Mouse (Mus musculus): ENCODE results near the gene Stoml2.

The Stoml2 gene

GRCm38 (mm10) chr4:43037860-43038566 is 6.5 kb upstream of the Stoml2 start:
- DNase-seq (ENCODE audit: low read depth) = no peak

GRCm38 (mm10) chr4:43036356-43036755 is 4.8 kb upstream of the Stoml2 start:
- no peak for DNase-seq (ENCODE audit: low read depth)

GRCm38 (mm10) chr4:43035851-43036250 is 4.3 kb upstream of the Stoml2 start:
- no peak for DNase-seq (ENCODE audit: low read depth)

DNA sequence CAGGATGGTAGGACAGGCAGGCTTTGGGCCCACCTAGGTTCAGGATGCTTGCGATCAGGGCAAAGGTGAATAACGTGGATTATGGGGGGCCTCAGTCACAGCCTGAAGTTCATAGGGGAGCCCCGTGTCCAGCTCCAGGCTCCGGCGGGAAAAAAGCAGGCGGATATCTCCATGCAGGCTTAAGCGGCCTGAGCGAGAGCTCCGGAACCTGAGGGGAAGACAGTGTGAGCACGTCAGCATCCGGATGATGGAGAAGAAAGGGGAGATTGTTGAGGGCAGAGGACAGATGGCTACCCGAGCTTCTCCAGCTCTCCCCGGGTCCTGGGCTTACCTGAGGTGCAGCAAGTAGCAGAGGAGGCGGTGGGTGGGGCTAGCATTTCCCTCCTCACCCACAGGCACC is 2.0 kb upstream of the Stoml2 start:
- DNase-seq (ENCODE audit: low read depth) = no peak

DNA sequence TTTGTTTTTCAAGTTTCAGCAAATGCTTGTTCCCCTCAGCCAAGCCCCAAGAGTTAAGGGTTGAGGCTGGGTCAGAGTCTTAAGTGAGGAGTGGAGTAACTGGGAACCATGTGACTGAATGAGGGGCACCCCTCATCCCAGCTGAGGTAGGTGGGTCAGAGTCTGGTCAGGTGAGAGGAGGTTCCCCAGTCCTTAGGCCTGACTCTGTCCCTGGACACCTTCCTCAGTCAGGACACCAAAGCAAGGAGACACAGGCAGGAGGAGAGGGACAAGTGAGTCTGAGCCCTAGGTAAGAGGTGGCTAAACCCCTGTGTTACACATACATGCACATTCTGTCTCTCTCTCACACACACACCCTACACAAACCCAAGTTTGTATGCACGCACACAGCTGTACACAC is 991 bp upstream of the Stoml2 start:
- DNase-seq (ENCODE audit: low read depth) = no peak

DNA sequence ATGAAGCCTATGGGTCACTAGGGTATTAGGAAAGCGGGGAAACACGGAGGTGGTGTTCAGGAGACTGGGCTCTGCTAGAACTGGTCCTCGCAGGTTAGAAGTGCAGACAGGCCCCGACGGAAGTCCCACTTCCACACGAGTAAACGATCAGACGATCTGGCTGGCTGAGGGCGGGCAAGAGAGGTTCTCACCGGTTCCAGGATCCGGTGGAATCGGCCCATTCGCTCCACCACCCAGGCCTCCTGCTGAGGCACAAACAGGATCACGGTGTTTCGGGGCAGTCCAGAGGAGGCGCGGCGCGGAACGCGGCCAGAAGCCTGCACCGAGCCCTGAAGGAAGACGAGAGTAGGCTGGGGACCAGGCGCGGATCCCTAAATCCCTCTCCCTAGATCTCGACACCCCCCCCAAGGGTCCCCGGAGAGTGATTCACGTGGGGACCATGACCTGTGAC is 705 bp downstream of the Stoml2 start:
- DNase-seq (ENCODE audit: low read depth) = peak; percentile 53

DNA sequence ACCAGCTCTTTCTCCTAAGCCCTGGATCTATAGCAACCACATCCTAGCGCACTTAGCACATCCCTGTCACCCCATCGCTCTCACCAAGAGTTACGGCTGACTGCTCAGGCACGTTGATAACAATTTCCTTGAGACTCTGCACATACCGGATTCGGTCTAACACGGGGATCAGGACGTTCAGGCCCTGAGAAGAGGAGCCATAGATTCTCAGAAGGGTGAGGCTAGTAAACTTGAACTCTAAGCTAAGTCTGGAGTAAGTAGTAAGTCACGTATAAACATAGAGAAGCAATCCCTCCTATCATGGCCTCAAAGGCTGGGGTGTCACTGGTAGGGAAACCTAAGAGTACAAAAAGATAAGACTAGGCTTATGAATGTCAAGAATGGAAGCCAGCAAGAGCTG is 1.2 kb downstream of the Stoml2 start:
- no peak for DNase-seq (ENCODE audit: low read depth)

GRCm38 (mm10) chr4:43029749-43030148 is 1.8 kb downstream of the Stoml2 start:
- no peak for DNase-seq (ENCODE audit: low read depth)

DNA sequence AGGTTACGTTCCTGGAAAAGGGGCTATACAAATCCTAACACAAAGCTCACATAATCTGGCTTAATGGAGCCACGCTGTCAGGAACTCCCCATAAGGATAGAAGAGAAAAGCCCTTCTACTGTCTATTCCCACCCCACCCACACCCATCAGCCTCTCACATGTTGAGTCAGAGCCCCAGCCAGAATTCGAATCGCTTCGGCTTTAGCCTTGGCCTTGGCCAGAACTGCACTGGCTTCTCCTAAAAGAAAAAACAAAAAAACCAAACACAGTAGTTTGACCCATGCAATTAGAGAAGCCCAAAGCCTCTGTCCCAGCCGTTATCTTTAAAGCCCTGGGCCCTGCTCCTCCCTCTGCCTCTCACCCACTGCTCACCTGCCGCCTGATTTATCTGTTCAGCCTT is 2.4 kb downstream of the Stoml2 start:
- no peak for DNase-seq (ENCODE audit: low read depth)

DNA sequence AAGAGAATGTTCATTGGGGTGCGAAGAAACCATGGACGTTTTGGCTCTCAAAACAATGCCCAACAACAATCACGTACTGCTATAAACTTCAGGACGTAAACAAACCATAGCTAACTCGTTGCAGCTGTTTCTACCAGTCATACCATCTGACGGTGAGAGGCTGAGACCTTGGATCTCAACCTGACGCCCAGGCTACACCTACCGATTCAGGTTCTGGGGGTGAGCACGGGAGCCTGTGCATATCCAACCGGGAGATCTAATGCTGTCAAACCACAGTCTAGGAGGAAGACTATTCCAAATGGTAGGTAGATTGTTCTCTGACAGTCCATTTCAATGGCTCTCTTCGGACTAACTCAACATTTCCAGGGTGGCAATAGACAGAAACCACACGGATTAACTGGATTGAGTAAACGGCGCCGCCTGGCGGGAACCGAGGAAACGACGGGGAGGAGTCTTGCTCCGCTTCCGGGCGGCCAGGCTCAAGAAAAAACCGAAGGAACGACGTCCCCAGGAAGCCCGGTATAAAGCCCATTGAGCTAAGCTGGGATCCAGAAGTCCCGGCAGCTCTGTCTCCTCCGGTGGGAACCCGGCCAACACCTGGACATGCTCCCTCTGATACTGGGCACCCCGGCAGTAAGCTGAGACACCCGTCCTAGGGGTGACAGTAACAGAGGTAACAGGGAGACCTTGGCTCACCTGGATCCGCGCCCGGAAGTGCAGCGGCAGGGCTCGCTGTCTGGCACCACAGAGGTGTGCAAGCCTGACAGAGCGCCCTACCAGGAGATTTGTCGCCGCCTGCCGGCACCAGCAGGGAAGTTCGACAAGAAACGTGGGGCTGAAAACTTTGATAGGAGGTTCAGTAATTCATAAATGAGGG is 6.2 kb downstream of the Stoml2 start, which contains the start of gene Pigo:
Pigo (minus strand) TSS at position 736 of the 877 bp plus-strand sequence.
- DNase-seq (ENCODE audit: low read depth) = peak; percentile 96

DNA sequence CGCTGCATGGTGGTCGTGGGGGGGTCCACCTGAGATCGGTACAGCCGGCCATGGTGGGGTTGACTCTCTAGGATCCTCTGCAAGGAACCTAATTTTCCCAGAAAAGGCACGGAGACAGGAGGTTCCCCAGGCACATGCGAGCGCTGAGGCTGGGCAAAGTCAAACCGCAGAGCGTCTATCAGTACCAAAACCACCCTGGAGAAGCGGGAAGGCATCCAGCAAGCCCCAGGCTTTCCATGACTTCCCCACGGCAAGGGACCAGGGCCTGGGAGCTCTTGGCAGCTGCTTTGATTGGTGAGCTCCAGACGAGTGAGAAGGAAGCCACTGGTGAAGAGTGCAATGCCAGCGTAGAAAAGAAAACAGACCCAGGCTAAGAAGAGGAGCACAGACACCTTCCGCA is 6.8 kb downstream of the Stoml2 start:
- DNase-seq (ENCODE audit: low read depth) = no peak

GRCm38 (mm10) chr4:43021341-43021740 is 10.2 kb downstream of the Stoml2 start:
- DNase-seq (ENCODE audit: low read depth) = no peak

DNA sequence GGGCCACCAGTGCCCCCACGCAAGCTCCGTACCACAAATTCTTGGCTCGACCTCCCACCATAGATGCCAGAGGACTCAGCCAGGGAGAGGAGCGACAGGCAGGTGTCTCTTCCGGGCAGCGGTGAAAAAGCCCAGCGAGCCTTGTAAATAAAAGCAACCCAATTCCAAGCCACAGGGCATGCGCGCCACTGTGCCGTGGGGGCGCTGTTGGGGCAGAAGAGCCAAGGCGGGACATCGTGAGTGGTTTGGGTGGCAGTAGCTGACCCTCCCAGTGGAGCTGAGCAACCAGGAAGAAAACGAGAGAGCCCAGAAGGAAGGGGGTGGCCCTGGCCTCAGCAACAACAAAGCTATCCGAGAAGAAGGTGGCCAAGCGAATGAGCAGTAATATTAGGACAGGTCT is 10.6 kb downstream of the Stoml2 start:
- DNase-seq (ENCODE audit: low read depth) = no peak

DNA sequence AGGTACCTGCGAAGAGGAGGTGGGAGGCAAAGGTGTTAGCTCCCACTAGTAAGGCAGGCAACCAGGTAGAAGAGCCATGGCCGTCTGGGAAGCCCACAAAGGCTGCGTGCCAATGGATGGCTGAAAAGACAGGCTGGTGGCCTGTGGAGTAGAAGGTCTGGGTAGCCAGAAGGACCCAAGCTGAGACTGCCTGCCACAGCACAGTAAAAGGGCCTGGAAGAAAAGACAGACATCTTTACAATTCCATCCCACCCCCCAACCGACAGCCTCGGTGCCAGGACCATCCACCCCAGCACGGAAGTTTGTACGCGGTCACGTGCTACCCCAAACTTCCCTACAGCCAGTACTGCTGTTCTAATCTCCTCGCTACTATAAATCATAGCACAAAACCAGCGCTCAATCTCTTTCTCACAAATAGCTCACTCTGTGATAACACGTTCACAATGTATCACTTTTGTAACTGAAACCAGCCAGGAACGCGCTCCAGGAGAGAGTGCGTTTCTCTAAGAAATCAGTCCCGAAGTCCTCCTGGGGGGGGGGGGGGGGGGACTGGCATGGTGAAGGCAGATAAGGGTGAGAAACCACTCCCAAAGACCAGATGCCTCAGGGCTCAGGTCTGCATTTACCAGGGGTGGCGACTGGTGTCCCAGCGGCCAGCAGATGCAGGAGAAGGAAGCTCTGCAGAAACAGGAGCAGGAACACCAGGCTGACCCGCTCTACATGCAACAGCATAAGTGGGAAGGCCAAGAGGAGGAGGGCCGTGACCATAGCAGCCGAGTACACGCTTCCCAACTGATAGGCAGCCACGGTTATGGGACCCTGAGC is 11.7 kb downstream of the Stoml2 start:
- DNase-seq (ENCODE audit: low read depth) = no peak

DNA sequence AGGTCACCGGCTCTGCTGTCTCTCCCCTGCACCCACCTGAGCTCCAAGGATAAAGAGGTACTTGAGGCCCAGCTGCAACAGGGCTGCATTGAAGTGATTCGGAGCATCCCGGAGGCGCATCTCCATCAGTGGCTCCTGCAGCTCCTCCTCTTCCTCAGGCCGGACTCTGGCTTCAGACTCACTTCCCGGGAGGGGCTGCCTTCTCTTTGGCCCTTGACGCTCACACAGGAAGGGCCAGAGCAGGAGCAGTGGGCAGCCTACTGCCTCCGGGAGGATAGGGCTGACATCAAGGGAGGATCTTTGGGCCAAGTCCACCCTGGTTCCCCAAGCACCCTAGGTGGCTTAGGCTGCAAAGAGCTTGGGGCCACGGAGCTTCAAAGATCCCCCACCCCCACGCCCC is 12.3 kb downstream of the Stoml2 start:
- DNase-seq (ENCODE audit: low read depth) = no peak

DNA sequence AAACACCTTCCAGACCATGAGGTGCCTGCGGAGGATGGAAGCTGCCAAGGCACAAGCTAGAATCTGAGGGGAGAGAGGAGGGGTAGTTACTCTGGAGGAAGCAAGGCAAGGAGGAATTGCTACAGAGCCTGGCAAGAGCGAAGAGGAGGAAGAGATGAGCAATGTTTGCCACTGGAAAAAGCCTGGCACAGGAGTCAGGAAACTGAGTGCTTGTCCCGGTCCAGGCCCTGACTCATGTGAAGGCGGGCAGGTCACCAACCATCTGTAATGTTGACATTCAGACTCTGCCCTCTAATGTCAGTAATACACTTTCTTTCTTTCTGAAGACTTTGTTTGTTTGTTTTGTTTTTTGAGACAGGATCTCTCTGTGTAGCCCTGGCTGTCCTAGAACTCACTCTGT is 13.4 kb downstream of the Stoml2 start:
- no peak for DNase-seq (ENCODE audit: low read depth)

- no peak for DNase-seq (ENCODE audit: low read depth)
Observed at GRCm38 (mm10) chr4:43012091-43012490, 19.4 kb downstream of the Stoml2 start.

DNA sequence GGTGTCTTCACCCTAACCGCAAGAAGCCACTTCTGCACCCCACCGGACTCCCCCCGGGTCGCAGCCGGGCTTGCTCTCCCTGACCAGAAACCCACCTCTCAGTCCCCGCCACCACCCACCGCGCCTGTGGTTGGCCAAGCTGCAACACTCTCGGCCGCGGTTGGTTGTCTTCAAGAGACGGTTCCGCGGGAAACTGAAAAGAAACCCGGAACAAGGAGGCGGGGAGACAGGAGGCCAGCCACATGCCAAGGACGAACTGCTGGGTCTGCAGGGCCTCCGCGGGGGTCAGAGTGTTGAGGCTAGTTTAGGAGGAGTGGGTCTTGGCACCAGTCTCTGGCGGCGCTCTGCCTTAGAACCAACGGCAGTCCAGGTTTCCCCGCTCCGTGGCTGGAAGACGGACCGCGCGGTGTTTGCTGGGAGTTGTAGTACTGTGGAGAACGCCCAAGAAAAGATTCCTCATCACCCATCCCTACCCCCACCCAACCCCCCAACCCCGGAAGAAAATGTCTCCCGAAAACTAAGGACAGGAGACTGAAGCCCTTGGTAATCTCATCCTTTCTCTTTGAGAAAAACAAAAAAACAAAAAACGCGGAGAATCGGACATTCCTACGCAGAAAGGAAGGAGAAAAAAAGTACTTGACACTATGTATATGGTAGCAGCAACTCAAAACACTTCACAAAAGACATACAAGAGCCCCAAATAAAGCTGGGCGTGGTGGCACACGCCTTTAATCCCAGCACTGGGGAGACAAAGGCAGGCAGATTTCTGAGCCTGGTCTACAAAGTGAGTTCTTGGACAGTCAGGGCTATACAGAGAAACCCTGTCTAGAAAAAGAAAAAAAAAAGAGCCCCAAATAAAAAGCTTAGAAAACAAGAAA is 21.1 kb downstream of the Stoml2 start, which contains the start of gene Fancg:
Fancg (minus strand) TSS at position 346 of the 878 bp plus-strand sequence.
- DNase-seq (ENCODE audit: low read depth) = peak; percentile 71

DNA sequence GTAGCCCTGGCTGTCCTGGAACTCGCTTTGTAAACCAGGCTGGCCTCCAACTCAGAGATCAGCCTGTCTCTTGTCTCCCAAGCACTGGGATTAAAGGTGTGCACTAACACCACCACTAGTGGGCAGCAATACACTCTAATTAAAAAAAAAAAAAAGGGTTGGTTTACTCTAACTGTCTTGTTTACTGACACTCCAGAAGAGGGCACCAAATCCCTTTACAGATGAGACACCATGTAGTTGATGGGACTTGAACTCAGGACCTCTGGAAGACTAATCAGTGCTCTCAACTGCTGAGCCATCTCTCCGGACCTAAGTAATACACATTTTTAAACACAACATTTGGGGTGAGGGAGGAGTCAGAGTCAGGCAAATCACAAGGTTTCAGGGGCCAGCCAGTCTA is 25.7 kb downstream of the Stoml2 start:
- DNase-seq (ENCODE audit: low read depth) = peak; percentile 82

GRCm38 (mm10) chr4:43004951-43005350 is 26.6 kb downstream of the Stoml2 start:
- no peak for DNase-seq (ENCODE audit: low read depth)

DNA sequence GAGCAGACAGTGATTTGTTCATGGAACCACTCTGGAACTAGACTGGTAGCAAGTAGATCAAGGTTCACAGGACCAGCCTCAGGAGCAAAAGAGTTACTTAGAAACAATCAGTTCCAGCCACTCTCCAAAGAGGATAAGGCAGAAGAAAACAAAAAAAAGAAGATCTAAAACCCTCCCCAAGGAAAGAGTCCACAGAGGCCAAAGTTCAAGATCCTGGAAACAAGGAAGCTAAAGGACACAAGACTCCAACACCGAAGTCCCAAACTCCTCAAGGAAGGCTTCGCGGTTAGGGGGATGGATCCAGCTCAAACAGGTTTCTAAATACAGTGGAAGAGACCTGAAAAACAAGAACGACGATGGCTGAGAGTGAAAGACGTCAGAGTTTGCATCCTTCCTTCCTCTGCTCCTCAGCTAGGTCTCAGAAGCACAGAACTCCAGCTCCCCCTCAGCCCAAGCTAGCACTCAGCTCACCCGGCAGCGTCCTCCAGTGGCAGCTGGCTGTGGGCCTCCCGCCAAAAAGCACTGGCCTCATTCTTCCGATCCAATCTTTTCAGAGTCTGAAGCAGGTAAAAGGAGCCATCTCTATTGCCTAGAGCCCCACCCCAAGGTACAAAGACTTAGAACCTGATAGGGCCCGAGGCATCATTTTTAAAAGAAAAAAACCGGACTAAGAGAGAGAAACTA is 28.6 kb downstream of the Stoml2 start:
- DNase-seq (ENCODE audit: low read depth) = no peak
